Mouse (Mus musculus) Patski (cell line): ENCODE results near the gene Olfr1501. TPM values are rescaled to one million over a fixed set of nuclear protein-coding genes. Genes with fewer than 3 reads are reported as not detected.
"Not testable (repeated sequence)": the region's sequence is repeated elsewhere in the genome, so short reads cannot be mapped to it uniquely, and the experiment has no call there.

Experiments
- ATAC-seq: fragments of 100-300 bp; one replicate; pipeline ENCODE4 v1.8.0; 2021
- CTCF ChIA-PET: fragments of 350-600 bp; sonication (Branson Sonifier 250); formaldehyde crosslinking; loops from one replicate; lab custom pipeline; 2022; ENCODE audit warnings: inconsistent platforms; lab: Charles Lee
- POLR2A ChIA-PET: fragments of 350-600 bp; sonication (Branson Sonifier 250); formaldehyde crosslinking; loops from one replicate; lab custom pipeline; 2022; ENCODE audit warnings: antibody characterized with exemption, inconsistent platforms; lab: Charles Lee
- DNase-seq: peaks from one replicate; pipeline ENCODE4 v3.0.0-alpha.2; 2011; ENCODE audit warnings: low read depth, low spot score
- H3K27me3 ChIP-seq: fragments of 371-371 bp; one replicate; pipeline ENCODE4 v1.5.1; 2021
- CTCF ChIP-seq: fragments of 100-300 bp; IDR thresholded peaks from one replicate; pipeline ENCODE4 v1.5.1; 2021
- in situ Hi-C: fragments of 300-500 bp; cut with MboI; formaldehyde crosslinking; loops from 3 replicates; pipeline ENCODE4 v1.11.1; 2018; ENCODE audit warnings: low pct_unique_long_range_greater_than_20kb, mixed read lengths
- polyA plus RNA-seq: library from polyadenylated mRNA; unstranded; gene quantifications from one replicate; pipeline ENCODE4 v1.2.3, GENCODE M21; 2021

Gene Olfr1501
- polyA plus RNA-seq: not detected

DNA sequence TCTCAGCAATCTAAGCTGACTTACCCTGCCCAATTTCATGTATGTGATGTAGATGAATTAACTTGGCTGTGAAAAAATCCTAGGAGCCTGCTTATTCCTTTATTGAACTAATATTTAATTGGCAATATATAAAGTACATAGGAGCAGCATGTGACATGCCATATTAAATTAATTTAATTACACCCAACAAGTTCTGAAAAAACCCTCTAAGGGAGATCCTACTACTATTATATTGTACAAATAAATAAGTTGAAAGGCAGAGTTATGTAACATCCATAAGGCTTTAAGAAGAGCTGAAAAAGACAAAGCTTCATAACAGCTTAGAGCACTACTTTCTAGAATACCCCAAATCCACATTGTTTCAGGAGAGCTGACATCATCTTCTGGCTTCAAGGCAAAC lies at the start of gene Olfr1501:
Gene Olfr1501 (minus strand): TSS at position 101 of the 400 bp plus-strand sequence.
- CTCF ChIA-PET, ATAC-seq, DNase-seq, in situ Hi-C loops, H3K27me3 ChIP-seq, POLR2A ChIA-PET: not testable (repeated sequence)

DNA sequence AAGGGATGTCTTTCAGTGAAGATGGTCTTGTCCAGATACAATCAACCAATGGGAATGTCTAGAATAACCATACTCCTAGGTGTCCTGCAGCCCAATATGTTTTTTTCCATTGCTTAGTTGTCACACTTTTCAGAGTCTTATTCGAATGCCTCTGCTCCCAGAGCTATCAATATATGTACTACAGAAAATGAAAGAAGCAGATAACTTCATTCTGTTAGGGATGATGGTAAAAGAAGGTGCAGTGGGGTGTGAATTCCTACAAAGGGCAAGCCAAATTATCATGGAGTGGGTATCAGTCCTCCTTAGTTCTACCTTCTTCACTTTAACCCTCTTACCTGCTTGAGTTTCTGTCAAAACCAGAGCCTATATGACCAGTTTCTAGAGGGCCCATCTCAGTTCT lies 47.3 kb upstream of the Olfr1501 start, which contains the start of gene Olfr1504:
Gene Olfr1504 (minus strand): TSS at position 101 of the 400 bp plus-strand sequence.
- no peak for TF ChIP-seq CTCF
- in situ Hi-C loops: no loop called here
- POLR2A ChIA-PET: no interaction called here
- ATAC-seq (no peak), DNase-seq (no peak)
- H3K27me3 ChIP-seq: no peaks in the 10 kb centered on the region
- CTCF ChIA-PET: no interaction called here

DNA sequence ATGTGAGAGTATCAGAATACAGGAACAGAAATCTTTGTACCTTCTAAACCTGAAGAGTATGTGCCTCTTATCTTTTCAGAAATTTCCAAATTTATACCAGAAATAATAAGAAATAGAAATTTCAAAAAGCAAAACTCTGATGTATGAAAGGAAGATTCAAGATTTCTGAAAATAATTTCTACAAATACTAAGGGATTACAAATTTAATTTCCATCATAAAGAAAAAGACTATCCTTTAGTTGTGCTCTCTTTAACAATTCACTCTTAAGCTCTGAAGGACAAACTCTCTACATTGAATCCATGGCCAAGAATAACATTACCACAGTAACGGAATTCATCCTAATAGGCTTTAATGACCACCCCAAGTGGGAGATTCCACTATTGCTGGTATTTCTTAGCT lies 11.0 kb upstream of the Olfr1501 start, which contains the start of gene Olfr1502:
Gene Olfr1502 (plus strand): TSS at position 301 of the 400 bp plus-strand sequence.
- ChIA-PET POLR2A (no interaction called here), CTCF (no interaction called here)
- ATAC-seq (no peak), DNase-seq (no peak)
- in situ Hi-C loops: no loop called here
- no peaks in the 10 kb centered on the region for H3K27me3 ChIP-seq
- no peak for TF ChIP-seq CTCF

DNA sequence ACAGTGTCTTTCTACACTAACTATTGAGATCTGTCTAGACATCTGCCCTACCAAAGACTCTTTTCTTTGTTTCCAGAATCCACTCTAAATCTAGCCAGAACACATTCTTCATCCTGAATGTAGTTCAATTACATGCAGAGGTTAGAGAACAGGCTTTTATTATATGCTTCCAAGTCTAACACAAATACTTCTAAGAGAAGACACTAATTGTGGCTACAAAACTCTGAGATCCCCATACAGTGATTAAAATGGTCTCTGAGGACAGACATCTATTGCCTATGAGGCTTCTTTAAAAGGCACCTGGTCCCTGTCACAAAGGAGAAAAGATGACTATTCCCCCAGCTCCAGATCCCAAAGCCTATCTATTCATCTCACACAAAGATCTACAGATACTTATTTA lies 20.1 kb downstream of the Olfr1501 start, which contains the start of gene Olfr1500:
Gene Olfr1500 (minus strand): TSS at position 101 of the 400 bp plus-strand sequence.
- POLR2A ChIA-PET: no interaction called here
- no peaks in the 10 kb centered on the region for H3K27me3 ChIP-seq

DNA sequence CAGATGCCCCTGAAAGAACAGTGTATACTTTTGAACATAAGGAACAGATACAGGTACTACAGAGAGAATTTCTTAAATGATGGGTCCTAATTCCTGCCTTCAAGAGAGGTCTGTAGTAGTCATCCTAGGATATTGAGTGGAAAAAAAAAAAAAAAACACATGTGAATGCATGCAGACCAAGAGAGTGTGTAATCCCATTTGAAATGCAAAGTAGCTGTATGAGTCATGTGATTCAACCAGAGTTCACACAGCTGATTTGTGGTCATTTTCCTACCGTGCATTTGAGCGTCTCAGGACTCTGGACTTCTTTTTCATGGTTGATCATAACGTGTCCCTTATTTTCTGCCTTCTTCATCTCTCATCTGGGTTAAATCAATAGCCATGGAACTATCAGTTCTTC lies 22.0 kb downstream of the Olfr1501 start:
- in situ Hi-C loops: no loop called here
- H3K27me3 ChIP-seq: peaks cover 6% of the 10 kb centered on the region
- CTCF ChIA-PET: no interaction called here
- DNase-seq: no peak
- no peak for TF ChIP-seq CTCF
- ATAC-seq: no peak
- POLR2A ChIA-PET: interaction anchor here (0.6 kb wide), 1 partner anchor 18 kb away, joined by 3 read pairs; no protein-coding TSS in a partner anchor

More for the DNA sequence above, 20.1 kb downstream of the Olfr1501 start, which contains the start of gene Olfr1500:
- in situ Hi-C loops: no loop called here
- CTCF ChIA-PET: interaction anchor here (1.2 kb wide), 1 partner anchor 24 kb away, joined by 3 read pairs; no protein-coding TSS in a partner anchor
- TF ChIP-seq CTCF: no peak
- DNase-seq: no peak
- ATAC-seq: no peak

DNA sequence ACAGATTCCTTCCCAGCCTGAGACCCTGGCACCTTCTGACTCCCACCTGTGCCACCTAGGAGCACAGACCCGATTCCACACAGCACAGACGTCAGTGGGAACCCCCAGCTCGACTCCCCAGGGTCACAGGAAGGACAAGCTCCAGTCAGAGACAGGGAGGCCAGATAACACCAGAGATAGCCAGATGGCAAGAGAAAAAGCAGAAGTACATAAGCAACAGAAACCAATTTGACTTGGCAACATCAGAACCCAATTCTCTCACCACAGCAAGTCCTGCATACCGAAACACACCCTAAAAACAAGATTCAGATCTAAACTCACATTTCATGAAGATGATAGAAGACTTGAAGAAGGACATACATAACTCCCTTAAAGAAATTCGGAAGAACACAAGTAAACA lies 29.6 kb downstream of the Olfr1501 start:
- in situ Hi-C loops: loop anchor here (25.0 kb wide), 2 partner anchors 1284 to 1384 kb away; partner anchors contain the start of genes Fam111a and Pfpl
- POLR2A ChIA-PET: no interaction called here
- DNase-seq: no peak
- CTCF ChIA-PET: no interaction called here
- no peak for ATAC-seq
- H3K27me3 ChIP-seq: peaks cover 9% of the 10 kb centered on the region
- TF ChIP-seq CTCF: no peak

DNA sequence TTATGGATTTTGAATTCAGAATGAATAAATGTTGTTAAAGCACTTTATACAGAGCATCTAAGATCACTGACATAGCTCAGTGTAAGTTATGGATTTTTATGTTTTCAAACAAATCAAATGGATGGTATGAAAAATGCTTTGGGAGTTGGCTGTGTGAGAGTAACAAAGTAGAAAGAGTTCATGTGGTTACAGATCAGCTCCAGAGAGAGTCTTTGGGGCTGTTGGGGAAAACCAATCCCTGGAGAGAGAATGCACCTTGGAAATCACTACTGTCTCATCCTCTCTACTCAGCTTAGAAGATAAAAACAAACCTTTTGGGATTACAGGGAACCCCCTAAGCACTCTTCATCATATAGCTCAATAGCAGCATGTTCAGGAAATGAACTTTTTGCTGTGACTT lies 31.1 kb downstream of the Olfr1501 start, which contains the start of gene Olfr1499:
Gene Olfr1499 (minus strand): TSS at position 101 of the 400 bp plus-strand sequence.
- ChIA-PET POLR2A (no interaction called here), CTCF (interaction anchor here (1.9 kb wide), 1 partner anchor 14 kb away, joined by 5 read pairs; no protein-coding TSS in a partner anchor)
- no peak for ATAC-seq
- TF ChIP-seq CTCF: no peak
- peaks cover 4% of the 10 kb centered on the region for H3K27me3 ChIP-seq
- in situ Hi-C loops: loop anchor here (25.0 kb wide), 2 partner anchors 1282 to 1382 kb away; partner anchors contain the start of genes Fam111a and Pfpl
- DNase-seq: no peak

DNA sequence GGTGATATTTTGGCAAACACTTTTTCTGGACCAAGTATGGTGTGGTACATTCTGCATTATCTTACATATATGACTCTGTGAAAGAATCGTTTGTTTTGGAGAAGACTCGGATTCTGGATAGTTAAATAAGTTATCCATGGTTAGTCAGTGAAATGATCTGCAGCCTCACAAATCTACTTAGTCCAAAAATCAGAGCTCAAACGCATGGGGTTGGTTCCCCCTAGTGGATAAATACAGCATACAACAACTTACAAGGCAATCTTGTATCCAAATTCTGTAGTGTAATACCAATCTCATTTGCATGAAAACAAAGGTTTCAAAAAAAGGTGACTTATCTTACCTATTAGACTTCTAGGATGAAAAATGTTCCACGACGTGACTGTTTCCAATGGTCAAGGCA lies 31.7 kb downstream of the Olfr1501 start:
- in situ Hi-C loops: loop anchor here (25.0 kb wide), 2 partner anchors 1282 to 1382 kb away; partner anchors contain the start of genes Fam111a and Pfpl
- ATAC-seq: no peak
- H3K27me3 ChIP-seq: peaks cover 5% of the 10 kb centered on the region
- ChIA-PET POLR2A (no interaction called here), CTCF (interaction anchor here (1.9 kb wide), 1 partner anchor 15 kb away, joined by 5 read pairs; no protein-coding TSS in a partner anchor)
- peak; percentile 42 for TF ChIP-seq CTCF
- no peak for DNase-seq

DNA sequence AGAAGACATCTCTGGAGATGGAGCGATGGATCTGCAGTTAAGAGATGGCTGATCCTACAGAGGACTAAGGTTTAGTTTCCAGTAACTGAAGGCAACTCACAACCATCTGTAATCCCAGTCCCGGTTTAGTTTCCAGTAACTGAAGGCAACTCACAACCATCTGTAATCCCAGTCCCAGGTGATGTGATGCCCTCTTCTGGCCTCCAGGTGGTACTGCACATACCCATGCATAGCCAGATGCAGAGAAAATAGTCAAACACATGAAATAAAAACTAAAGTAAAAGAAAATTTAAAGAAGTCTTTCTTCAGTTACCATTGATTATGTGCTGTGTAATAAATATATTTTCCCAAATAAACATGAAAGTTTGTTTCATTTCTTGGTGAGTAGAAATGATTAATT lies 37.7 kb downstream of the Olfr1501 start:
- ChIA-PET CTCF (no interaction called here), POLR2A (no interaction called here)
- DNase-seq (no peak), ATAC-seq (no peak)
- peak; percentile 58 for TF ChIP-seq CTCF
- H3K27me3 ChIP-seq: peaks cover 6% of the 10 kb centered on the region
- in situ Hi-C loops: loop anchor here (25.0 kb wide), 2 partner anchors 1276 to 1376 kb away; partner anchors contain the start of genes Fam111a and Pfpl

DNA sequence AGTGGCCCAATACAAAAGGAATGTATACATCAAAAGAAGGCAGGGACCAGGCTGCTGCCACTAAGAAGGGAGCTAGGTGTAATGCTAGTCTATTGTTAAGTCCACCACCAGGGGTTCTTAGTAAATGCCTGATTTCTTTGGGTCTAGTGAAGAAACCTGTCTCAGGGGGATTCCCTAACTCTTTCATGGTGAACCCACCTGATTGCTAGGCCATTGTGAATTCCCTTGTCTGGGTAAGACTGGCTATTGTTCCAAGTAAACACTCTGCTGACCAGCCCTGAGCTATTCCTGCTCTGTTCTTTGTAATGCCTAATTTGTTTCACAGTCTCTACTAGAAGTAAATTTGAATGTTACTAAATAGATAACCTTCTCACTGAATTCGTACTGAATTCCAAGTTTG lies 45.0 kb downstream of the Olfr1501 start:
- H3K27me3 ChIP-seq, DNase-seq, ATAC-seq, POLR2A ChIA-PET: not testable (repeated sequence)
- in situ Hi-C loops: loop anchor here (25.0 kb wide), 2 partner anchors 1268 to 1368 kb away; partner anchors contain the start of genes Fam111a and Pfpl
- CTCF ChIA-PET: interaction anchor here (1.5 kb wide), 1 partner anchor 26 kb away, joined by 3 read pairs; no protein-coding TSS in a partner anchor

DNA sequence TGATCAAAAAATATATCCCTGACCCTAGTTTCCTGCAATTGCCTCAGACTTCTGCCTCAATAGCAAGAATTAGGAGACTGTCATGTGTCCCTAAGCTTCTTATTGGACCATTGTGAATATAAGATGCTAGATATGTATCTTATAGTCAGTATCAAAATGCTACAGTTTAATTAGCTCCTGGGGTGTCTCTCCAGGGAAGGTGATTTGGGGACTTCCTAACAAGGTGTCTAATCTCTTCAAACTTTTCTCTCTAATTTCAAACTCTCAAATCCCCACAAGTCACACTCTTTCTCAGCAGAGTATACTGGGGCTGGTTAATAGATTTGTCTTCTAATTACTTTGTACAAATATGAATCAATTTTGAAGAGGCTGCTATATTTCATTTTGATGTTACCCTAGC lies 52.4 kb downstream of the Olfr1501 start, which contains the start of gene Olfr1497:
Gene Olfr1497 (minus strand): TSS at position 101 of the 400 bp plus-strand sequence.
- ChIA-PET POLR2A (no interaction called here), CTCF (no interaction called here)
- no peak for TF ChIP-seq CTCF
- no peak for ATAC-seq
- no peak for DNase-seq
- H3K27me3 ChIP-seq: no peaks in the 10 kb centered on the region
- in situ Hi-C loops: no loop called here

Other genes starting within 250 kb of the Olfr1501 start
- gene Olfr1487, start 233.3 kb downstream of the Olfr1501 start, polyA plus RNA-seq: not detected
- gene Olfr1489, start 219.1 kb downstream of the Olfr1501 start, polyA plus RNA-seq: not detected
- not detected for gene Olfr1490, start 199.6 kb downstream of the Olfr1501 start, polyA plus RNA-seq
- gene Olfr1491, start 153.4 kb downstream of the Olfr1501 start, polyA plus RNA-seq: not detected
- not detected for gene Olfr1493-ps1, start 127.4 kb downstream of the Olfr1501 start, polyA plus RNA-seq
- gene Olfr1494, start 111.0 kb downstream of the Olfr1501 start, polyA plus RNA-seq: not detected
- not detected for gene Olfr1495, start 86.1 kb downstream of the Olfr1501 start, polyA plus RNA-seq
- gene Olfr1496, start 72.8 kb downstream of the Olfr1501 start, polyA plus RNA-seq: not detected
- not detected for gene Olfr1497, start 52.5 kb downstream of the Olfr1501 start, polyA plus RNA-seq
- gene Olfr1499, start 31.2 kb downstream of the Olfr1501 start, polyA plus RNA-seq: not detected
- gene Olfr1500, start 20.2 kb downstream of the Olfr1501 start, polyA plus RNA-seq: not detected
- gene Olfr1502, start 11.1 kb upstream of the Olfr1501 start, polyA plus RNA-seq: not detected
- gene Olfr1504, start 47.2 kb upstream of the Olfr1501 start, polyA plus RNA-seq: not detected
- gene Olfr1505, start 62.8 kb upstream of the Olfr1501 start, polyA plus RNA-seq: not detected